Mouse (Mus musculus) thymus, postnatal 0 days (tissue): ENCODE results near the gene Timm29. TPM values are rescaled to one million over a fixed set of nuclear protein-coding genes. Genes with fewer than 3 reads are reported as not detected.

Experiments
- DNase-seq: peaks from one replicate; pipeline ENCODE4 v3.0.0-alpha.2; 2015; ENCODE audit warnings: low spot score
- polyA plus RNA-seq: library from polyadenylated mRNA; unstranded; fragments of >200 nt; fragmentation: Nextera tagmentation; extraction: Ambion mirVana; gene quantifications from 2 replicates; pipeline ENCODE4 v1.2.1, GENCODE M21; 2015

The Timm29 gene
- polyA plus RNA-seq = 28.8 and 30.9 TPM in 2 replicates

DNA sequence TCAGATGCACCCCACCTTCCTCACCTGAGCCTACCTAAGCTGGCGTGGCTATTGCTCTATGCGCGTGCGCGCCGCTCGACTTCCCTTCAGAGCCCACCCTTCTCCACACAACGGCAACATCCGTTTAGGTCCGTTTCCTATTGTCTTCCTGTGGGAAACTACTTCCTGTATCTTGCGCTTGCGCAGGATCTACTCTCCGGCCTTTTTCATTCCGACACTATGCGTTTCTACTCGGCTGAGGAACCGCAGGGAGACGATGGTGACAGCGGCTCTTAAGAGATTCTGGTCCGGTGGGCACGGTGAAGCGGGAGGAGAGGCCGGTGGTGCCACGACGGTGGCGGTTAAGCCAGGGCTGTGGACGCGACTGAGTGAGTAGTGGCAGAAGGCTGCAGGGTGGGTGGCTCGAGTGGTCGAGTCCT, at the start of gene Timm29, which contains the start of gene Yipf2:
Gene Timm29, plus strand, starts transcription at position 20 of the 419 bp plus-strand sequence.
Gene Yipf2, minus strand, starts transcription at position 126 of the 419 bp plus-strand sequence.
- DNase-seq = peak; percentile 97

DNA sequence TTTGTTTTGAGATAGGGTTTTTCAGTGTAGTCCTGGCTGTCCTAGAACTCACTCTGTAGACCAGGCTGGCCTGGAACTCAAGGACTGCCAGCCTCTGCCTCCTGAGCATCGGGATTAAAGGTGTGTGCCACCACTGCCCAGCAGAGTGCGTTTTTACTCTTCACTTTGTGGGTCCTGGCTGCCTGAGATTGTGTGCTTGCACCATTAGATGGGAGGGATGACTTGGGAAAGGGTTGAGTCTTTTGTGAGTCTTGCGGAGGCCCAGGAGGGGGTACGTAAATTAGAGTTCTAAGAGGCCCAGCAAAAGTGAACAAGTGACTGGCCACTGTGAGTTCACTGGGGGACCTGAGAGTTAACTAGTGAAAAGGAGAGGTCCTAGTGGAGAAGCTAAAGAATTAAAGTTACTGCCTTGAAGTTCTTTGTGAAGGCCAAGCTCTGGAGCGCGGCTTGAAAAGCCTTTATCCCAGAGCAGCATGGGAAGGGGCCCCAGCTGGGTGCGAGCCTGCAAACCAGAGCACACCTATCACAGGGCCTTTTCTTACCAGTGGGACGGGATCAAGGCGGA, 47.1 kb upstream of the Timm29 start:
- DNase-seq = no peak

DNA sequence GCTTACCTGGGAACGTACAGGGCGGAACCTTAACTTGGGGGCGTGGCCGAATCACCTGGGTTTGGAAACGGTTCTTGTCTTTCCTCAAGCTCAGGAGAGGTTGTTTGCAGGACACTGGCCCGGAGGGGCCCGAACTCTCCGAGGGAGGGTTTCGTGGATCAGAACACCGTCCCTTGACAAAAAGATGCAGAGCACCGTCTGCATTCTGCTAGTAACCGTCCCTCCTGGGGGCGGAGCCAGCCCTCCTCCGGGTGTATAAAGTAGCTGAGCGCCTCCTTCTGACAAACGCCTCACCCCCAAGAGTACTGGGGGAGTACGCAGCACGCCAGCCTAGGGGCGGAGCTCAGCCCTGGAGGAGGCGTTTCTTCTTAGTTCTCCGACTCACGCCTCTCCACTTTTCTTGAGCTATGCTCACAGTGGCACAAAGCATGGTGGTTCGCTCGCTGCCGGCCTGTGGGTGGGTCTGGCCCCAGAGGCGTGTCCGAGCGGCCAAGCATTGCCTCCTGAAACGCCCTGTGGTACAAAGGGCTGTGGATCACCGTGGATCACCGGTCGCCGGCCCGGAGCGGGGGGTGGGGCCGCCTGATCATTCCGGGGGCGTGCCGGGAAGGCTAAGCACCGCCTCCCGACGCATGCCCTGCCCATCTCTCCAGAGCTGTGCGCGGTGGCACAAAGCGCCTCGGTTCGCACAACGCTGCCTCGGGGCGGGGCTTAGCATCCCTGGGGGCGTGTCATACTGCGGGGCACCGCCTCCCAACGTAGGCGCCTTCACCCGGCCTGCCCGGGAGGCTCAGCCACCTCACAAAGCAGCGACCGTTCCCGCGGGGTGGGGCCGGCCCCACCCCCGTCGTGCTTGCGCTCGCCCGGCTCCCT, 46.4 kb upstream of the Timm29 start:
- peak; percentile 99 for DNase-seq

DNA sequence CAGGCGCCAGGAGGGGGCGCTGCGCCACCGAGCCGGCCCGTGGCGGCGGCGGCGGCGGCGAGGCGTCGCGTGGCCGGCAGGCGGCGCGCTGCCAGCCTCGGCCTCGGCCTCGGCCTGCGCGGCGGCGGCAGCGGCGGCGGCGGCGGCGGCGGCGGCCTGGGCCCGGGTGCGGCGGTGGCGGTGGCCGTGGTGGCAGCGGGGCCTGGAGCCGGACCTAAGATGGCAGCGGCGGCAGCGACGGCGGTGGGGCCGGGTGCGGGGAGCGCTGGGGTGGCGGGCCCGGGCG, 45.8 kb upstream of the Timm29 start, which contains the start of gene Carm1:
Gene Carm1, plus strand, starts transcription at position 106 of the 286 bp plus-strand sequence.
- DNase-seq = no peak

DNA sequence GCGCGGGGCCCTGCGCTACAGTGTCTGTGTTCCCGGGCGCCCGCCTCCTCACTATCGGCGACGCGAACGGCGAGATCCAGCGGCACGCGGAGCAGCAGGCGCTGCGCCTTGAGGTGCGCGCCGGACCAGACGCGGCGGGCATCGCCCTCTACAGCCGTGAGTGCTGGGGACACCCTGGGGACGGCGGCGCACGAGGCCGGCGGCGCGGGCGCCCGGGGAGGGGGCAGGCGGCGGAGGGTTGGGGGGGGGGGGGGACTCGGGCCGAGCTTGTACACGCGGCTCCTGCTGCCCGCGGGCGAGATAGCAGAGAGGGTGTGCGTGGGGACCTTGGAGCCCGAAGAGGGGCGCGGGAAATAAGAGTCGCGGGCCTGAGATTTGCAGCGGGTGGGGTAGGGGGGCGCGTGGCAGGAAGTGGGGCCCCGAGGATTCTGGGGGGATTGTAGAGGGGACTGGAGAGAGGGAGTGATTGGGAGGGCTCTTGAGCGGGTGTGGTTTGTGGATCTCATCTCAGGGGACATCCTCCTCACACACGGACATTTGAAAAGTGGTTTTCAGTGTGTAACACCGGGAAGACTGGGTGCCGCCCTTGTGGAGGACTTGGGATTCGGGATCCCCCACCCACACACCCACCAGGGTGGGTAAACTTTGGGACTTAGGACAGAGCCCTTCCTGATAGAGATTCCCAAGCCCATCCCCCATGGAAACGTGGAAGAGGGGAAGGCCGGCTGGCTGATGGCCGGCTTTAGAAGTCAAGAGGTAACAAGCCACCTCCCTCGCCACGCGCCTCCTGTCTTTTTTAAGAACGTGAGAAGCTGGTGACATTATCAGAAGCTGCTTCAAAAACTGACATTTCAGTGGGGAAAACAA, 45.2 kb upstream of the Timm29 start:
- peak; percentile 61 for DNase-seq

GRCm38 (mm10) chr9:21551049-21551448, 41.5 kb upstream of the Timm29 start:
- no peak for DNase-seq

GRCm38 (mm10) chr9:21553607-21554273, 38.8 kb upstream of the Timm29 start:
- no peak for DNase-seq

DNA sequence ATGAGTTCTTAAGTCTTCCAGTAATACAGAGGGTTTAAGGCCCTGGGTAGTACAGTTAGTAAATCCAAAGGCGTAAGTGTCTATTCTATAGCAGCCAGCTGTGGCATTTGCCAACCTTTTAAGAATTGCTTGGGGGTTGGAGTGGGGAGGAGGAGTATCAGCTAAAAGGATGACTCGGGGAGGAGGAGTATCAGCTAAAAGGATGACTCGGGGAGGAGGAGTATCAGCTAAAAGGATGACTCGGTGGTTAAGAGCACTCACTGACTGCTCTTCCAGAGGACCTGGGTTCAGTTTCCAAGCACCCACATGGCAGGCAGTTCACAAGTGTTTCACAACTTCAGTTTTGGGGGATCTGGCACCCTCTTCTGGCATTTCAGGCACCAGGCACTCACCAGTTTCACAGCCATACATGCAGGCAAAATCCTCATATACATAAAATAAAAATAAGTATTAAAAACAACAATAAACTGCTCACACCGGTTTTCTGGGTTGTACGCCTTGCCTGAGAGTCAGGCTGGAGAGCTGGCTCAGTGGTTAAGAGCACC, 37.3 kb upstream of the Timm29 start:
- no peak for DNase-seq

- DNase-seq = no peak
Measured at GRCm38 (mm10) chr9:21556996-21557395, 35.5 kb upstream of the Timm29 start.

GRCm38 (mm10) chr9:21557556-21557955, 35.0 kb upstream of the Timm29 start:
- no peak for DNase-seq

- no peak for DNase-seq
Measured at GRCm38 (mm10) chr9:21558366-21558765, 34.2 kb upstream of the Timm29 start.

- no peak for DNase-seq
Measured at GRCm38 (mm10) chr9:21559151-21559550, 33.4 kb upstream of the Timm29 start.

- DNase-seq = no peak
Measured at GRCm38 (mm10) chr9:21564420-21564819, 28.1 kb upstream of the Timm29 start.

GRCm38 (mm10) chr9:21565004-21565586, 27.4 kb upstream of the Timm29 start:
- no peak for DNase-seq

- DNase-seq = no peak
Measured at GRCm38 (mm10) chr9:21566538-21566937, 26.0 kb upstream of the Timm29 start.

DNA sequence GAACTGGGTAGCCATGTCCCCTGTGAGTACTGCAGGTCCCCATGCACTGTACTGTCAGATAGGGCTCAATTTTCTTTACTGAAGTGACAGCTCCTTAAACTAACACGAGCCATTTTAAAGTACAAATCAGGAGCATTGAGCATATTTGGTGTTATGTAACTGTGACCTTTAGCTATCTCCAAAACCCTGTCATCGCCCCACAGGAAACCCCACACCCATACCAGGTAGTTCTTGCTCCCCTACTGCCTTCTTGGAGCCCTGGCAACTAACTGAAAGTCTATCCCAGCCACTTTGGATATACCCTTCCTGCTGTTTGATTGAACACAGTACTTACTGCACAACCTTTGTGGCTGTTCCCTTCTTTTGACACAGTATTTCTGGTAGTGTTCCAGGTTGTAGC, 25.5 kb upstream of the Timm29 start:
- DNase-seq = no peak

GRCm38 (mm10) chr9:21568657-21569255, 23.8 kb upstream of the Timm29 start:
- DNase-seq = no peak

- no peak for DNase-seq
Measured at GRCm38 (mm10) chr9:21574012-21574801, 18.3 kb upstream of the Timm29 start.

DNA sequence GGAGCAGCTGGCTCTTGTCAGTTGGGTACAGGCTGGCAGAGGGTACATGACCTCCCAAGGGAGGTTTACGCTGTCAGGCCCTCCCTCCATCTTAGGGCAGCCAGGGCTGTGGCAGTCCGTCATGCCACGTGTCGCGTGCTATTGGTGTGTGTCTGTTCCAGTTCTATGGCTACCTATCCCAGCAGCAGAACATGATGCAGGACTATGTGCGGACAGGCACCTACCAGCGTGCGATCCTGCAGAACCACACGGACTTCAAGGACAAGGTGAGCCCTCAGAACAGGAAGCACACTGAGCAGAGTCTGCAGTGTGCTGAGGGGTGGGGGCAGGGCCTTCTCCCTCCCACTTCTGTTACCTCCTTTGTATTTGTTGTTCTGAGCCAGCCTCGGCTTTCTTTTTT, 17.3 kb upstream of the Timm29 start:
- no peak for DNase-seq
